Mouse (Mus musculus) embryonic facial prominence, embryonic 14.5 days (tissue): ENCODE data around the gene Saa1. TPM values are rescaled to one million over a fixed set of nuclear protein-coding genes. Genes with fewer than 3 reads are reported as not detected.

Experiments
- ATAC-seq: fragments of 200-750 bp; cut with Nextera tagmentation; 2 replicates; pipeline ENCODE4 v1.8.0; 2017; ENCODE audit warnings: low read depth, moderate number of reproducible peaks, moderate TSS enrichment
- DNase-seq: peaks from one replicate; pipeline ENCODE4 v3.0.0-alpha.2; 2015; ENCODE audit warnings: low spot score
- H3K27ac ChIP-seq: fragments of 300-500 bp; sonication (generic); replicated peaks from 2 replicates; pipeline ENCODE4 v1.5.1; 2014; ENCODE audit warnings: low read depth, mild to moderate bottlenecking, low read length, moderate library complexity
- H3K27me3 ChIP-seq: fragments of 300-500 bp; sonication (generic); replicated peaks from 2 replicates; pipeline ENCODE4 v1.6.1; 2014; ENCODE audit warnings: low read length; ENCODE audit not compliant: control insufficient read depth, insufficient read depth
- H3K36me3 ChIP-seq: fragments of 300-500 bp; sonication (generic); 2 replicates; pipeline ENCODE4 v1.6.1; 2014; ENCODE audit warnings: low read length, mixed read lengths; ENCODE audit not compliant: control insufficient read depth, insufficient read depth
- H3K4me1 ChIP-seq: fragments of 300-500 bp; sonication (generic); 2 replicates; pipeline ENCODE4 v1.6.1; 2014; ENCODE audit warnings: antibody characterized with exemption, low read length; ENCODE audit not compliant: control insufficient read depth, insufficient read depth
- H3K4me2 ChIP-seq: fragments of 300-500 bp; sonication (generic); 2 replicates; pipeline ENCODE4 v1.6.1; 2014; ENCODE audit warnings: low read depth, mild to moderate bottlenecking, low read length, moderate library complexity, mixed read lengths
- H3K4me3 ChIP-seq: fragments of 300-500 bp; sonication (generic); 2 replicates; pipeline ENCODE4 v1.5.1; 2014; ENCODE audit warnings: low read depth, mild to moderate bottlenecking, low read length
- H3K9ac ChIP-seq: fragments of 300-500 bp; sonication (generic); 2 replicates; pipeline ENCODE4 v1.6.1; 2014; ENCODE audit warnings: low read depth, mild to moderate bottlenecking, low read length, moderate library complexity, mixed read lengths
- H3K9me3 ChIP-seq: fragments of 300-500 bp; sonication (generic); 2 replicates; pipeline ENCODE4 v1.6.1; 2016; ENCODE audit warnings: low read length; ENCODE audit not compliant: control insufficient read depth
- WGBS: fragments of 180-500 bp; shearing (Covaris S2); extraction: QIAGEN DNeasy Blood & Tissue Kit; methylation state at CpG from one replicate; pipeline ENCODE4 v1.1.7; 2014; 5-methylcytosine and 5-hydroxymethylcytosine counted together
- polyA plus RNA-seq: library from polyadenylated mRNA; unstranded; fragments of >200 nt; fragmentation: Nextera tagmentation; extraction: Ambion mirVana; gene quantifications from 2 replicates; pipeline ENCODE4 v1.2.1, GENCODE M21; 2014

Gene Saa1
- polyA plus RNA-seq, 1 experiment from 2014 or later = not detected

GRCm38 (mm10) chr7:46723849-46724248 is 18.9 kb downstream of the Saa1 start:
- no peaks in the 10 kb centered on the region for H3K36me3 ChIP-seq
- H3K4me3 ChIP-seq = no peak overlapping the region
- DNase-seq (no peak), ATAC-seq (no peak)
- no peaks in the 10 kb centered on the region for H3K27me3 ChIP-seq
- no peak overlapping the region for H3K9ac ChIP-seq
- WGBS = 82% methylated on average over 3 of the region's 3 CpGs
- H3K4me2 ChIP-seq = no peak overlapping the region
- H3K9me3 ChIP-seq = no peaks in the 10 kb centered on the region
- no peaks in the 10 kb centered on the region for H3K4me1 ChIP-seq
- H3K27ac ChIP-seq = no peak overlapping the region

- whole genome bisulfite sequencing = 93% methylated on average over 6 of the region's 6 CpGs
Observed at GRCm38 (mm10) chr7:46723354-46723753, 19.4 kb downstream of the Saa1 start.

GRCm38 (mm10) chr7:46720460-46720859 is 22.3 kb downstream of the Saa1 start:
- Histone ChIP-seq H3K9ac (no peak overlapping the region), H3K36me3 (no peaks in the 10 kb centered on the region), H3K27me3 (no peaks in the 10 kb centered on the region), H3K27ac (no peak overlapping the region), H3K4me3 (no peak overlapping the region), H3K9me3 (no peaks in the 10 kb centered on the region), H3K4me2 (no peak overlapping the region), H3K4me1 (no peaks in the 10 kb centered on the region)
- DNase-seq (no peak), ATAC-seq (no peak)
- 82% methylated on average over 9 of the region's 9 CpGs for WGBS

More at GRCm38 (mm10) chr7:46723354-46723753, 19.4 kb downstream of the Saa1 start:
- H3K36me3 ChIP-seq = no peaks in the 10 kb centered on the region
- H3K4me1 ChIP-seq = no peaks in the 10 kb centered on the region
- DNase-seq = no peak
- no peak overlapping the region for H3K4me2 ChIP-seq
- no peak overlapping the region for H3K4me3 ChIP-seq
- no peaks in the 10 kb centered on the region for H3K9me3 ChIP-seq
- H3K27ac ChIP-seq = no peak overlapping the region
- H3K27me3 ChIP-seq = no peaks in the 10 kb centered on the region
- no peak overlapping the region for H3K9ac ChIP-seq
- no peak for ATAC-seq

- H3K36me3 ChIP-seq = no peaks in the 10 kb centered on the region
- DNase-seq (no peak), ATAC-seq (no peak)
- 67% methylated on average over 7 of the region's 7 CpGs for WGBS
- H3K27me3 ChIP-seq = no peaks in the 10 kb centered on the region
- no peak overlapping the region for H3K4me3 ChIP-seq
- H3K27ac ChIP-seq = no peak overlapping the region
- H3K9me3 ChIP-seq = no peaks in the 10 kb centered on the region
- no peak overlapping the region for H3K9ac ChIP-seq
- H3K4me2 ChIP-seq = no peak overlapping the region
- no peaks in the 10 kb centered on the region for H3K4me1 ChIP-seq
Observed at GRCm38 (mm10) chr7:46719526-46719925, 23.3 kb downstream of the Saa1 start.

GRCm38 (mm10) chr7:46718591-46719270 is 24.0 kb downstream of the Saa1 start:
- 76% methylated on average over 7 of the region's 7 CpGs for WGBS
- H3K9ac ChIP-seq = no peak overlapping the region
- no peak for ATAC-seq

GRCm38 (mm10) chr7:46716897-46717296 is 25.9 kb downstream of the Saa1 start:
- Histone ChIP-seq H3K4me2 (no peak overlapping the region), H3K9ac (no peak overlapping the region), H3K9me3 (no peaks in the 10 kb centered on the region), H3K4me1 (no peaks in the 10 kb centered on the region), H3K27me3 (no peaks in the 10 kb centered on the region), H3K36me3 (no peaks in the 10 kb centered on the region), H3K27ac (no peak overlapping the region), H3K4me3 (no peak overlapping the region)
- 54% methylated on average over 5 of the region's 5 CpGs for whole genome bisulfite sequencing
- ATAC-seq (no peak), DNase-seq (peak; percentile 36)

More at GRCm38 (mm10) chr7:46718591-46719270, 24.0 kb downstream of the Saa1 start:
- no peak for DNase-seq
- Histone ChIP-seq H3K36me3 (no peaks in the 10 kb centered on the region), H3K9me3 (no peaks in the 10 kb centered on the region), H3K27me3 (no peaks in the 10 kb centered on the region), H3K4me1 (no peaks in the 10 kb centered on the region), H3K4me3 (no peak overlapping the region), H3K27ac (no peak overlapping the region), H3K4me2 (no peak overlapping the region)

GRCm38 (mm10) chr7:46715600-46715999 is 27.2 kb downstream of the Saa1 start, which contains the start of gene Saa3:
Gene Saa3, minus strand, starts transcription at chr7:46715700.
- WGBS = 87% methylated on average over 5 of the region's 5 CpGs
- no peak within 1 kb of the TSS for H3K9ac ChIP-seq

GRCm38 (mm10) chr7:46714518-46714917 is 28.3 kb downstream of the Saa1 start:
- no peak overlapping the region for H3K9ac ChIP-seq
- DNase-seq = peak; percentile 40
- ATAC-seq = no peak
- H3K27ac ChIP-seq = no peak overlapping the region
- no peak overlapping the region for H3K4me2 ChIP-seq
- peaks cover 3% of the 10 kb centered on the region; the same call in 1 of the 2 replicates for H3K4me1 ChIP-seq
- H3K9me3 ChIP-seq = no peaks in the 10 kb centered on the region
- no peak overlapping the region for H3K4me3 ChIP-seq
- no peaks in the 10 kb centered on the region for H3K36me3 ChIP-seq
- 33% methylated on average over 6 of the region's 6 CpGs for WGBS
- no peaks in the 10 kb centered on the region for H3K27me3 ChIP-seq

More at GRCm38 (mm10) chr7:46715600-46715999, 27.2 kb downstream of the Saa1 start, which contains the start of gene Saa3:
- no peak within 1 kb of the TSS for H3K27ac ChIP-seq
- H3K27me3 ChIP-seq = no peaks in the 10 kb centered on the region
- H3K4me1 ChIP-seq = no peaks in the 10 kb centered on the region
- DNase-seq = no peak
- H3K36me3 ChIP-seq = no peaks in the 10 kb centered on the region
- H3K9me3 ChIP-seq = no peaks in the 10 kb centered on the region
- H3K4me2 ChIP-seq = no peak within 1 kb of the TSS
- no peak within 1 kb of the TSS for H3K4me3 ChIP-seq
- ATAC-seq = no peak

- Histone ChIP-seq H3K4me3 (no peak overlapping the region), H3K9ac (no peak overlapping the region), H3K4me1 (peaks cover 8% of the 10 kb centered on the region; the same call in 1 of the 2 replicates), H3K4me2 (no peak overlapping the region), H3K36me3 (peaks cover 12% of the 10 kb centered on the region), H3K27ac (no peak overlapping the region), H3K9me3 (no peaks in the 10 kb centered on the region), H3K27me3 (no peaks in the 10 kb centered on the region)
- ATAC-seq (no peak), DNase-seq (no peak)
- WGBS = 68% methylated on average over 6 of the region's 6 CpGs
Observed at GRCm38 (mm10) chr7:46712250-46712649, 30.5 kb downstream of the Saa1 start.
